Mouse (Mus musculus): Measurements from ENCODE around the gene Lctl. TPM values are rescaled to one million over a fixed set of nuclear protein-coding genes. Genes with fewer than 3 reads are reported as not detected.
"Not testable (repeated sequence)": the region's sequence is repeated elsewhere in the genome, so short reads cannot be mapped to it uniquely, and the experiment has no call there.

The Lctl gene
- polyA plus RNA-seq, 1 experiment from 2014 or later, result not detected

DNA sequence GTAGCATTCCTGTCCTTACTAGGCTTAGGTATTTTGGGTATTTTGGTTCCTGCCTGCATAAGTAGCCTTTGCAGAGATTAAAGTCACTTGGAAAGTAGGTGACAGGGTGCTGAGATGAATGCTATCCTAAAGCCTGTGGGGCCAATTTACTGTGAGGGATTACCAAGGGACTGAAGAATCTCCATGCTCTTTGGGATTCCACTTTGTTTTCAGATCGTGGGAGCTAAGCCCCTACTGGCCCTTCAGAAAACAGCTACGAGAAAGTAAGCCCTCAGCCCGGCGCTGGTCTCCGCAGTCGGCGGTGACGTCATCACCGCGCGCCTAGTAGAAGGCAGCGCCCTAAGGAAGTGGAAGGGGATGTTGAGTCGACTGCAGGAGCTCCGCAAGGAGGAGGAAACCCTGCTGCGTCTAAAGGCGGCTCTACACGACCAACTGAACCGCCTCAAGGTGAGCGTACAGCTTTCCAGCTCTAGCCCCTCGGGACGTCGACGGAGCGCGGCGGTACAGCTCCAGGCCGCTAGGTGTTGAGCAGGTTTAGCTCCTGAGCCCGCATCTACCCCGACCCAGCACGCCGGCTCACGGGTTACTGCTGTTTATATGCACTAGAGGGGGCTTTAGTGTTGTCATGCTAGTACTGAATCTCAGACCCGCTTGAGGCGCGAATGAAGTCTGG is 62.2 kb downstream of the Lctl start, which contains the start of gene Snapc5:
Gene Snapc5, plus strand, starts transcription at position 301 of the 673 bp plus-strand sequence.
- peak within 1 kb of the TSS; percentile 75 for H3K27ac ChIP-seq (ENCODE audit: low read depth, low read length)
- H3K4me1 ChIP-seq (replicated peaks; ENCODE audit: control insufficient read depth, insufficient read depth, low read length), result no peaks in the 10 kb centered on the region; the same call in 1 of the 2 replicates
- DNase-seq (ENCODE audit: low spot score) (peak; percentile 94), ATAC-seq (replicated peaks; ENCODE audit: low FRiP score) (peak; percentile 95)
- under 1% methylated on average over 35 of the region's 35 CpGs for WGBS
- peak within 1 kb of the TSS; percentile 59 for H3K4me2 ChIP-seq (ENCODE audit: low read depth, low read length, severe bottlenecking)
- H3K9ac ChIP-seq (ENCODE audit: low read length), result peak within 1 kb of the TSS; percentile 71
- no peaks in the 10 kb centered on the region for H3K9me3 ChIP-seq (ENCODE audit: control insufficient read depth, low read length)
- H3K36me3 ChIP-seq (ENCODE audit: control insufficient read depth, insufficient read depth, low read length), result peaks cover 17% of the 10 kb centered on the region; the same call in 1 of the 2 replicates
- peak within 1 kb of the TSS; percentile 66 for H3K4me3 ChIP-seq (ENCODE audit: low read depth, low read length)
- no peaks in the 10 kb centered on the region for H3K27me3 ChIP-seq (ENCODE audit: control insufficient read depth, insufficient read depth, low read length)

- not testable (repeated sequence) for H3K9me3 ChIP-seq (ENCODE audit: control insufficient read depth, low read length); H3K36me3 ChIP-seq (ENCODE audit: control insufficient read depth, insufficient read depth, low read length); ATAC-seq (replicated peaks; ENCODE audit: low FRiP score); H3K4me1 ChIP-seq (replicated peaks; ENCODE audit: control insufficient read depth, insufficient read depth, low read length); H3K27ac ChIP-seq (ENCODE audit: low read depth, low read length); H3K4me3 ChIP-seq (ENCODE audit: low read depth, low read length); H3K27me3 ChIP-seq (ENCODE audit: control insufficient read depth, insufficient read depth, low read length); H3K9ac ChIP-seq (ENCODE audit: low read length); H3K4me2 ChIP-seq (ENCODE audit: low read depth, low read length, severe bottlenecking); DNase-seq (ENCODE audit: low spot score)
- WGBS, result 94% methylated on average over 5 of the region's 5 CpGs
These were observed 66.3 kb downstream of the Lctl start for GRCm38 (mm10) chr9:64183295-64183694.

DNA sequence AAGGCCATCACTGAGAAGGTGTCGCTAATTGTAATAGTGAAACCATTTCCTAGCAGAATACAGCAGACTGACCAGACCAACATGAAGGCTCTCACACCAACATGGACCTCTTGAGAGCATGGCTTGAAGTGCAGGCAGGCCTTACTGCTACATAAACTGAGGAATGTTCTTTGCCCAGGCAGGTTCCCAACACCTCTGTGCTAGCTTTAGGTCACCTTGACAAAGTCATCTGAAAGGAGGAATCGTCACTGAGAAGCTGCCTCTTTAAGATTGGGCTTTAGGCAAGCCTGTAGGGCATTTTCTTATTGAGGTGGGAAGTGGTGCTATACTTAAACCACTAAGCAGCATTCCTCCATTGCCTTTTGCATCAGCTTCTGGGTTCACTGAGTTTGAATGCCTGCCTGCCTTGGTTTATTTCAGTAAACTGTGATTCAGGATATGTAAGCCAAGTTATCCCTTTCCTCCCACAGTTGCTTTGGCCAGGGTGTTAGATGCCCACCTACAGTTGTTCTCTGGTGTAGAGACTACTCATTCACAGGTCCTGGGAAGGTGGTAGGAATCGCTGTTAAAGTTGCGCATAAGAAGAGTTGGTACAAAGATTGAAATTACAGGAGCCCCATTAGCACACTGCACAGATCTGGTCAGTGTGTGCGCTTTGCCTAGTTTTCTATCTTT is 67.4 kb downstream of the Lctl start:
- Histone ChIP-seq H3K4me1 (replicated peaks; ENCODE audit: control insufficient read depth, insufficient read depth, low read length) (no peaks in the 10 kb centered on the region; the same call in 1 of the 2 replicates), H3K36me3 (ENCODE audit: control insufficient read depth, insufficient read depth, low read length) (no peaks in the 10 kb centered on the region; the same call in 1 of the 2 replicates), H3K4me3 (ENCODE audit: low read depth, low read length) (no peak overlapping the region), H3K9ac (ENCODE audit: low read length) (no peak overlapping the region), H3K27me3 (ENCODE audit: control insufficient read depth, insufficient read depth, low read length) (no peaks in the 10 kb centered on the region), H3K27ac (ENCODE audit: low read depth, low read length) (no peak overlapping the region), H3K9me3 (ENCODE audit: control insufficient read depth, low read length) (no peaks in the 10 kb centered on the region), H3K4me2 (ENCODE audit: low read depth, low read length, severe bottlenecking) (no peak overlapping the region)
- DNase-seq (ENCODE audit: low spot score) (no peak), ATAC-seq (replicated peaks; ENCODE audit: low FRiP score) (no peak)
- 91% methylated on average over 5 of the region's 5 CpGs for WGBS

Other genes with a start within 250 kb of the Lctl start
- 6.5 and 7.4 TPM in 2 replicates for gene Smad6, start 95.1 kb upstream of the Lctl start, polyA plus RNA-seq (2014; fragmentation: Nextera tagmentation; extraction: Ambion mirVana)
- 43.4 and 49.2 TPM in 2 replicates for gene Zwilch, start 56.0 kb downstream of the Lctl start, polyA plus RNA-seq (2014; fragmentation: Nextera tagmentation; extraction: Ambion mirVana)
- 1,087 and 1,101 TPM in 2 replicates for gene Rpl4, start 56.2 kb downstream of the Lctl start, polyA plus RNA-seq (2014; fragmentation: Nextera tagmentation; extraction: Ambion mirVana)
- gene Snapc5, start 62.1 kb downstream of the Lctl start, polyA plus RNA-seq (2014; fragmentation: Nextera tagmentation; extraction: Ambion mirVana), result 34.2 and 35.2 TPM in 2 replicates
- gene Uchl4, start 118.1 kb downstream of the Lctl start, polyA plus RNA-seq (2014; fragmentation: Nextera tagmentation; extraction: Ambion mirVana), result 3.7 and 4.9 TPM in 2 replicates
- gene Map2k1, start 136.5 kb downstream of the Lctl start, polyA plus RNA-seq (2014; fragmentation: Nextera tagmentation; extraction: Ambion mirVana), result 67.7 and 71.1 TPM in 2 replicates
- 300 and 304 TPM in 2 replicates for gene Tipin, start 164.4 kb downstream of the Lctl start, polyA plus RNA-seq (2014; fragmentation: Nextera tagmentation; extraction: Ambion mirVana)
- 22.4 and 23.4 TPM in 2 replicates for gene Dis3l, start 224.1 kb downstream of the Lctl start, polyA plus RNA-seq (2014; fragmentation: Nextera tagmentation; extraction: Ambion mirVana)